Mouse (Mus musculus): ENCODE data around the gene Hist1h2ae.

GRCm38 (mm10) chr13:23572218-23573033, 1.4 kb upstream of the Hist1h2ae start:
- TF ChIP-seq CTCF (IDR thresholded peaks at IDR 0.05; ENCODE audit: borderline replicate concordance, extremely low read depth, insufficient read depth, insufficient read length), result no peak
- no peak for TF ChIP-seq POLR2A (IDR thresholded peaks at IDR 0.05; ENCODE audit: borderline replicate concordance, extremely low read depth, insufficient read depth, insufficient read length, poor library complexity, severe bottlenecking)
